In genomic region chr15:98509387-98509786, GRCm38 (mm10) we compare ENCODE assay signal across 36 mouse cellular contexts. TPM values are rescaled to one million over a fixed set of nuclear protein-coding genes. Genes with fewer than 3 reads are reported as not detected.
"Had no signal": no experiment of that assay in that cellular context is flagged by ENCODE, and none has a peak within 500 bp of the region (broad histone marks: within the 10 kb centered on the region; RNA-seq: fewer than 3 reads in every experiment).

No protein-coding gene starts in this region.

- DNase-seq: kidney, adult 18-20 months; kidney, adult 9 months; kidney, postnatal 25 days; layer of hippocampus, adult 9-11 months; layer of hippocampus, postnatal 36 days; left cerebral cortex, postnatal 4 days; lung, adult 2 months; lung, postnatal 14 days; lung, postnatal 4 days; retina, postnatal 1 day; right cerebral cortex, postnatal 25 days; spleen, adult 18-20 months; thymus, postnatal 36 days had no signal

- H3K4me3 ChIP-seq: layer of hippocampus, adult 2 months; left cerebral cortex, adult 2 months; limb, embryonic 12.5 days; limb, embryonic 15.5 days; liver, embryonic 12.5 days; liver, embryonic 15.5 days; midbrain, embryonic 12.5 days; midbrain, embryonic 15.5 days; myocyte; neural tube, embryonic 13.5 days had no signal

- H3K9ac ChIP-seq: limb, embryonic 12.5 days; limb, embryonic 15.5 days; liver, embryonic 12.5 days; liver, embryonic 15.5 days; midbrain, embryonic 12.5 days; midbrain, embryonic 15.5 days; neural tube, embryonic 13.5 days had no signal

- H3K27me3 ChIP-seq: limb, embryonic 15.5 days; liver, embryonic 15.5 days; midbrain, embryonic 12.5 days; midbrain, embryonic 15.5 days; neural tube, embryonic 13.5 days had no signal

- H3K4me2 ChIP-seq: limb, embryonic 12.5 days; limb, embryonic 15.5 days; liver, embryonic 12.5 days; liver, embryonic 15.5 days; midbrain, embryonic 12.5 days; midbrain, embryonic 15.5 days; neural tube, embryonic 13.5 days had no signal

- H3K9me3 ChIP-seq: limb, embryonic 12.5 days; limb, embryonic 15.5 days; liver, embryonic 12.5 days; liver, embryonic 15.5 days; midbrain, embryonic 12.5 days; midbrain, embryonic 15.5 days; neural tube, embryonic 13.5 days had no signal

- ATAC-seq: intestine, embryonic 16.5 days; liver, embryonic 12.5 days; midbrain, embryonic 15.5 days had no signal

- H3K27ac ChIP-seq: kidney, postnatal 0 days; layer of hippocampus, adult 2 months; left cerebral cortex, adult 2 months; limb, embryonic 12.5 days; limb, embryonic 15.5 days; liver, embryonic 12.5 days; liver, embryonic 15.5 days; midbrain, embryonic 12.5 days; midbrain, embryonic 15.5 days; neural tube, embryonic 13.5 days; stomach, postnatal 0 days had no signal

- H3K36me3 ChIP-seq: limb, embryonic 12.5 days; limb, embryonic 15.5 days; liver, embryonic 12.5 days; liver, embryonic 15.5 days; midbrain, embryonic 12.5 days; midbrain, embryonic 15.5 days; neural tube, embryonic 13.5 days had no signal

RNA-seq across cellular contexts. Expression of gene Olfr279, which starts 17.2 kb away (rescaled TPM):
- total RNA-seq: layer of hippocampus, adult 2 months; layer of hippocampus, postnatal 36 days; left cerebral cortex, adult 2 months; left cerebral cortex, postnatal 4 days; megakaryocyte progenitor cell, adult 5-6 weeks; megakaryocyte-erythroid progenitor cell, adult 5-6 weeks; monocyte, adult 5-6 weeks; neutrophil, adult 5-6 weeks had no signal
- polyA plus RNA-seq: intestine, embryonic 16.5 days; kidney, postnatal 0 days; large intestine, adult 2 months; limb, embryonic 12.5 days; limb, embryonic 15.5 days; liver, embryonic 12.5 days; liver, embryonic 15.5 days; lung, embryonic 16.5 days; midbrain, embryonic 12.5 days; midbrain, embryonic 15.5 days; myocyte; neural tube, embryonic 13.5 days; stomach, embryonic 14.5 days; stomach, postnatal 0 days; thymus, postnatal 0 days; urinary bladder, adult 2 months had no signal

RNA-seq across cellular contexts. Expression of gene Lalba, which starts 26.9 kb away (rescaled TPM):
- total RNA-seq: layer of hippocampus, adult 2 months; layer of hippocampus, postnatal 36 days; left cerebral cortex, adult 2 months; left cerebral cortex, postnatal 14 days; left cerebral cortex, postnatal 4 days; megakaryocyte progenitor cell, adult 5-6 weeks; megakaryocyte-erythroid progenitor cell, adult 5-6 weeks; monocyte, adult 5-6 weeks; neutrophil, adult 5-6 weeks had no signal
- polyA plus RNA-seq: intestine, embryonic 16.5 days; large intestine, adult 2 months; liver, embryonic 12.5 days; liver, embryonic 15.5 days; midbrain, embryonic 12.5 days; midbrain, embryonic 15.5 days; myocyte; neural tube, embryonic 13.5 days; stomach, embryonic 14.5 days; urinary bladder, adult 2 months had no signal

RNA-seq across cellular contexts. Expression of gene OR5BS1P, which starts 39.7 kb away (rescaled TPM):
- total RNA-seq: layer of hippocampus, adult 2 months; layer of hippocampus, postnatal 36 days; left cerebral cortex, adult 2 months; left cerebral cortex, postnatal 14 days; left cerebral cortex, postnatal 4 days; megakaryocyte progenitor cell, adult 5-6 weeks; megakaryocyte-erythroid progenitor cell, adult 5-6 weeks; monocyte, adult 5-6 weeks; neutrophil, adult 5-6 weeks had no signal
- polyA plus RNA-seq: intestine, embryonic 16.5 days; kidney, postnatal 0 days; large intestine, adult 2 months; limb, embryonic 12.5 days; limb, embryonic 15.5 days; liver, embryonic 12.5 days; liver, embryonic 15.5 days; lung, embryonic 16.5 days; midbrain, embryonic 12.5 days; midbrain, embryonic 15.5 days; myocyte; neural tube, embryonic 13.5 days; stomach, embryonic 14.5 days; stomach, postnatal 0 days had no signal

RNA-seq across cellular contexts. Expression of gene Olfr281, which starts 57.0 kb away (rescaled TPM):
- total RNA-seq: layer of hippocampus, adult 2 months; layer of hippocampus, postnatal 36 days; left cerebral cortex, adult 2 months; left cerebral cortex, postnatal 14 days; left cerebral cortex, postnatal 4 days; megakaryocyte progenitor cell, adult 5-6 weeks; megakaryocyte-erythroid progenitor cell, adult 5-6 weeks; monocyte, adult 5-6 weeks; neutrophil, adult 5-6 weeks had no signal
- polyA plus RNA-seq: intestine, embryonic 16.5 days; kidney, postnatal 0 days; large intestine, adult 2 months; limb, embryonic 12.5 days; limb, embryonic 15.5 days; liver, embryonic 12.5 days; liver, embryonic 15.5 days; lung, adult 2 months; lung, embryonic 16.5 days; midbrain, embryonic 12.5 days; midbrain, embryonic 15.5 days; myocyte; neural tube, embryonic 13.5 days; stomach, embryonic 14.5 days; stomach, postnatal 0 days; thymus, postnatal 0 days; urinary bladder, adult 2 months had no signal
